Mouse (Mus musculus) left cerebral cortex, postnatal 10 days (tissue): Measurements from ENCODE around the gene Ces2a. TPM values are rescaled to one million over a fixed set of nuclear protein-coding genes. Genes with fewer than 3 reads are reported as not detected.

Source experiments
- microRNA-seq: library from miRNA; unstranded; fragments of <30 nt; microRNA quantifications from one replicate; pipeline ENCODE4 v1.2.0, GENCODE M21; 2022
- total RNA-seq, 2 experiments: library from RNA; stranded (reverse); gene quantifications; 2 replicates each; pipeline ENCODE4 v1.2.3; 2021

The Ces2a gene
- total RNA-seq, 2 experiments from 2014 or later: not detected

Small RNAs within 50 kb of the gene (microRNA-seq; reads per million reads assigned to microRNA genes)
- gene Gm44328: not detected

Other genes with a start within 250 kb of the Ces2a start
- gene Terb1, start 224.1 kb upstream of the Ces2a start, total RNA-seq: 1 to 10 TPM in 1 of 2 experiments, under 1 TPM in 1; 0.93 to 1.2 TPM
- gene Nae1, start 199.4 kb upstream of the Ces2a start, total RNA-seq: 10 to 100 TPM; 48.8 to 50.7 TPM
- 10 to 100 TPM; 17.0 to 18.6 TPM for gene Car7, start 199.3 kb upstream of the Ces2a start, total RNA-seq
- gene Pdp2, start 142.6 kb upstream of the Ces2a start, total RNA-seq: 10 to 100 TPM; 10.1 to 10.4 TPM
- gene Cdh16, start 109.6 kb upstream of the Ces2a start, total RNA-seq: not detected
- gene Rrad, start 102.7 kb upstream of the Ces2a start, total RNA-seq: 1 to 10 TPM; 4.9 to 5.3 TPM
- gene Ciao2b, start 92.0 kb upstream of the Ces2a start, total RNA-seq: 10 to 100 TPM; 28.5 to 30.7 TPM
- under 1 TPM; 0.26 to 0.45 TPM for gene Ces2b, start 97.6 kb downstream of the Ces2a start, total RNA-seq
- gene Ces2c, start 113.1 kb downstream of the Ces2a start, total RNA-seq: not detected
- gene Ces2e, start 192.3 kb downstream of the Ces2a start, total RNA-seq: under 1 TPM in 1 of 2 experiments, not detected in 1; 0.16 TPM
- gene Ces2f, start 213.4 kb downstream of the Ces2a start, total RNA-seq: not detected
- under 1 TPM; 0.20 to 0.39 TPM for gene Ces2g, start 227.7 kb downstream of the Ces2a start, total RNA-seq